Mouse (Mus musculus) embryonic fibroblast, embryonic 13.5 days (primary cell): Measurements from ENCODE around the gene Zfp512b.

Experiments
- CTCF ChIP-seq: IDR thresholded peaks from 2 replicates; pipeline ENCODE4 v1.5.1; 2011; ENCODE audit warnings: mild to moderate bottlenecking, control low read depth, low read length, moderate library complexity, borderline replicate concordance; ENCODE audit not compliant: insufficient read depth
- POLR2A ChIP-seq: IDR thresholded peaks from 2 replicates; pipeline ENCODE4 v1.6.1; 2011; ENCODE audit warnings: low read depth, mild to moderate bottlenecking, control low read depth, low read length, moderate library complexity

GRCm38 (mm10) chr2:181600226-181600758, 7.7 kb upstream of the Zfp512b start:
- TF ChIP-seq CTCF (no peak), POLR2A (no peak)
